Mouse (Mus musculus) brain, embryonic 14.5 days (tissue): ENCODE data around the gene Best2. TPM values are rescaled to one million over a fixed set of nuclear protein-coding genes. Genes with fewer than 3 reads are reported as not detected.

Experiments used
- DNase-seq: peaks from one replicate; pipeline ENCODE4 v3.0.0-alpha.2; 2011; ENCODE audit warnings: low read depth
- CTCF ChIP-seq: fragments of 200-500 bp; IDR thresholded peaks from 2 replicates; pipeline ENCODE4 v1.5.1; 2012; ENCODE audit warnings: inconsistent platforms, mild to moderate bottlenecking, moderate library complexity, borderline replicate concordance; ENCODE audit not compliant: insufficient read depth, insufficient read length; ENCODE audit errors: extremely low read depth
- POLR2A ChIP-seq: fragments of 200-500 bp; IDR thresholded peaks from 2 replicates; pipeline ENCODE4 v1.6.1; 2012; ENCODE audit warnings: mild to moderate bottlenecking, inconsistent platforms, borderline replicate concordance; ENCODE audit not compliant: poor library complexity, insufficient read depth, insufficient read length, severe bottlenecking; ENCODE audit errors: extremely low read depth
- polyA plus RNA-seq: library from polyadenylated mRNA; depleted of rRNA; stranded (reverse); fragments of >200 nt; gene quantifications from 2 replicates; pipeline ENCODE4 v1.2.3, GENCODE M21; 2012; rRNA removed

Gene Best2
- polyA plus RNA-seq, 1 experiment, result 0.05 TPM

GRCm38 (mm10) chr8:84969241-84970134 is 44.8 kb downstream of the Best2 start, which contains the start of the genes Gm49661, Prdx2 and Rnaseh2a:
Gene Gm49661, minus strand, starts transcription at chr8:84969433.
Gene Prdx2, plus strand, starts transcription at chr8:84969587.
Gene Rnaseh2a, minus strand, starts transcription at chr8:84969767.
- TF ChIP-seq CTCF (no peak), POLR2A (no peak; the same call in 1 of the 2 replicates)
- peak; percentile 94 for DNase-seq

GRCm38 (mm10) chr8:84968650-84969049 is 45.7 kb downstream of the Best2 start:
- DNase-seq, result no peak
- TF ChIP-seq POLR2A, result no peak
- TF ChIP-seq CTCF, result no peak

GRCm38 (mm10) chr8:84967532-84968304 is 46.6 kb downstream of the Best2 start:
- TF ChIP-seq POLR2A, result no peak
- no peak for TF ChIP-seq CTCF
- DNase-seq, result no peak

- TF ChIP-seq CTCF (no peak), POLR2A (no peak)
- no peak for DNase-seq
These were observed 47.7 kb downstream of the Best2 start for GRCm38 (mm10) chr8:84966603-84967002.

GRCm38 (mm10) chr8:84965731-84966291 is 48.5 kb downstream of the Best2 start:
- DNase-seq, result peak; percentile 99
- no peak for TF ChIP-seq CTCF
- no peak for TF ChIP-seq POLR2A

- no peak for DNase-seq
- TF ChIP-seq CTCF (no peak), POLR2A (no peak)
These were observed 50.4 kb downstream of the Best2 start for GRCm38 (mm10) chr8:84963952-84964351.

- DNase-seq, result no peak
- no peak for TF ChIP-seq POLR2A
- TF ChIP-seq CTCF, result no peak
These were observed 54.5 kb downstream of the Best2 start for GRCm38 (mm10) chr8:84959811-84960210.

Other genes starting within 250 kb of the Best2 start
- gene Nfix, start 214.2 kb downstream of the Best2 start, polyA plus RNA-seq, result 34.0 and 46.8 TPM in 2 replicates
- gene Dand5, start 191.7 kb downstream of the Best2 start, polyA plus RNA-seq, result 8.0 and 8.9 TPM in 2 replicates
- 30.1 and 39.2 TPM in 2 replicates for gene Gadd45gip1, start 183.0 kb downstream of the Best2 start, polyA plus RNA-seq
- 63.7 and 66.0 TPM in 2 replicates for gene Rad23a, start 173.9 kb downstream of the Best2 start, polyA plus RNA-seq
- gene Calr, start 167.6 kb downstream of the Best2 start, polyA plus RNA-seq, result 374 and 466 TPM in 2 replicates
- gene Farsa, start 157.5 kb downstream of the Best2 start, polyA plus RNA-seq, result 109 and 153 TPM in 2 replicates
- 15.1 and 24.2 TPM in 2 replicates for gene Syce2, start 142.4 kb downstream of the Best2 start, polyA plus RNA-seq
- gene Gcdh, start 120.6 kb downstream of the Best2 start, polyA plus RNA-seq, result 41.9 and 55.4 TPM in 2 replicates
- 0.66 and 0.77 TPM in 2 replicates for gene Klf1, start 112.6 kb downstream of the Best2 start, polyA plus RNA-seq
- 5.1 and 6.8 TPM in 2 replicates for gene Dnase2a, start 106.0 kb downstream of the Best2 start, polyA plus RNA-seq
- 133 and 166 TPM in 2 replicates for gene Mast1, start 77.2 kb downstream of the Best2 start, polyA plus RNA-seq
- gene Rtbdn, start 67.5 kb downstream of the Best2 start, polyA plus RNA-seq, result 7.2 and 7.6 TPM in 2 replicates
- gene Gm49661, start 45.1 kb downstream of the Best2 start, polyA plus RNA-seq, result not detected in 2 replicates
- gene Prdx2, start 44.9 kb downstream of the Best2 start, polyA plus RNA-seq, result 756 and 915 TPM in 2 replicates
- 41.8 and 51.3 TPM in 2 replicates for gene Rnaseh2a, start 44.8 kb downstream of the Best2 start, polyA plus RNA-seq
- gene Junb, start 35.8 kb downstream of the Best2 start, polyA plus RNA-seq, result 6.7 and 7.1 TPM in 2 replicates
- 21.2 and 27.2 TPM in 2 replicates for gene Hook2, start 23.9 kb downstream of the Best2 start, polyA plus RNA-seq
- 224 and 279 TPM in 2 replicates for gene Asna1, start 10.8 kb upstream of the Best2 start, polyA plus RNA-seq
- 191 and 216 TPM in 2 replicates for gene Trir, start 12.3 kb upstream of the Best2 start, polyA plus RNA-seq
- gene Tnpo2, start 22.4 kb upstream of the Best2 start, polyA plus RNA-seq, result 129 and 140 TPM in 2 replicates
- gene Fbxw9, start 45.5 kb upstream of the Best2 start, polyA plus RNA-seq, result 102 and 128 TPM in 2 replicates
- gene Gm5741, start 53.5 kb upstream of the Best2 start, polyA plus RNA-seq, result 0.64 TPM in 1 of 2 replicates, not detected in the other
- 74.8 and 77.0 TPM in 2 replicates for gene Dhps, start 57.2 kb upstream of the Best2 start, polyA plus RNA-seq
- 124 and 140 TPM in 2 replicates for gene Wdr83os, start 66.2 kb upstream of the Best2 start, polyA plus RNA-seq
- gene Wdr83, start 66.8 kb upstream of the Best2 start, polyA plus RNA-seq, result 64.9 and 86.6 TPM in 2 replicates
- 21.6 and 23.9 TPM in 2 replicates for gene Man2b1, start 68.7 kb upstream of the Best2 start, polyA plus RNA-seq
- 2.3 and 2.8 TPM in 2 replicates for gene Zfp791, start 108.6 kb upstream of the Best2 start, polyA plus RNA-seq
- not detected in 2 replicates for gene Cks1brt, start 137.4 kb upstream of the Best2 start, polyA plus RNA-seq
- gene Olfr371, start 211.5 kb upstream of the Best2 start, polyA plus RNA-seq, result not detected in 2 replicates